Mouse (Mus musculus) ES-E14 (cell line): ENCODE results near the gene Dcun1d2. TPM values are rescaled to one million over a fixed set of nuclear protein-coding genes. Genes with fewer than 3 reads are reported as not detected.

Experiments
- DNase-seq: peaks from one replicate; pipeline ENCODE4 v3.0.0-alpha.2; 2013; ENCODE audit warnings: low read depth, low spot score
- H3K27ac ChIP-seq: 2 replicates; pipeline ENCODE4 v1.5.1; 2012; ENCODE audit warnings: low read depth, mild to moderate bottlenecking, low read length, moderate library complexity, mixed read lengths; ENCODE audit not compliant: poor library complexity, insufficient read depth, severe bottlenecking
- H3K36me3 ChIP-seq: 2 replicates; pipeline ENCODE4 v1.6.1; 2012; ENCODE audit warnings: mild to moderate bottlenecking, low read length, moderate library complexity, mixed read lengths; ENCODE audit not compliant: control insufficient read depth, poor library complexity, insufficient read depth, severe bottlenecking
- H3K4me1 ChIP-seq, 2 experiments: fragments of 150-350 bp in 1 of 2; sonication (generic) in 1 of 2; 2 replicates each; pipeline ENCODE4 v1.6.1; 2012; ENCODE audit warnings: low read length in 2 of 2, mild to moderate bottlenecking in 1 of 2, mixed read lengths in 1 of 2; ENCODE audit not compliant: control insufficient read depth in 2 of 2, insufficient read depth in 2 of 2, poor library complexity in 1 of 2
- H3K4me3 ChIP-seq, 2 experiments: fragments of 150-350 bp in 1 of 2; sonication (generic) in 1 of 2; 2 replicates each; pipeline ENCODE4 v1.5.1; 2012; ENCODE audit warnings: low read length in 2 of 2, low read depth in 1 of 2, mild to moderate bottlenecking in 1 of 2, mixed read lengths in 1 of 2; ENCODE audit not compliant: insufficient read depth in 1 of 2, poor library complexity in 1 of 2, severe bottlenecking in 1 of 2
- H3K9ac ChIP-seq: 2 replicates; pipeline ENCODE4 v1.6.1; 2012; ENCODE audit warnings: low read depth, mild to moderate bottlenecking, low read length, mixed read lengths; ENCODE audit not compliant: poor library complexity, insufficient read depth, severe bottlenecking
- H3K9me3 ChIP-seq: fragments of 150-350 bp; sonication (generic); 2 replicates; pipeline ENCODE4 v1.6.1; 2012; ENCODE audit warnings: low read depth, mild to moderate bottlenecking, low read length; ENCODE audit not compliant: control insufficient read depth, insufficient read depth
- CHD2 ChIP-seq: IDR thresholded peaks from 2 replicates; pipeline ENCODE4 v1.6.1; 2014; ENCODE audit warnings: mild to moderate bottlenecking, low read depth, low read length, inconsistent platforms
- HCFC1 ChIP-seq: IDR thresholded peaks from 2 replicates; pipeline ENCODE4 v1.6.1; 2012; ENCODE audit warnings: low read length, inconsistent platforms, borderline replicate concordance; ENCODE audit not compliant: insufficient read depth
- MAFK ChIP-seq: IDR thresholded peaks from 2 replicates; pipeline ENCODE4 v1.6.1; 2014; ENCODE audit warnings: mild to moderate bottlenecking, low read depth, low read length, inconsistent platforms; ENCODE audit not compliant: insufficient read depth
- ZC3H11A ChIP-seq: IDR thresholded peaks from 2 replicates; pipeline ENCODE4 v1.6.1; 2012; ENCODE audit warnings: low read depth, mild to moderate bottlenecking, inconsistent platforms, low read length, borderline replicate concordance
- ZNF384 ChIP-seq: IDR thresholded peaks from 2 replicates; pipeline ENCODE4 v1.6.1; 2012; ENCODE audit warnings: low read depth, low read length, inconsistent platforms
- in situ Hi-C, 2 experiments: fragments of 600-800 bp; cut with MboI; formaldehyde crosslinking; loops; one replicate each; pipeline ENCODE4 v1.15.1; 2025; ENCODE audit warnings: low sequenced_read_pairs in 2 of 2, inconsistent platforms in 1 of 2; ENCODE audit not compliant: unreplicated experiment in 2 of 2
- total RNA-seq: library from RNA; depleted of rRNA; stranded (reverse); fragments of 300-350 nt; gene quantifications from 2 replicates; pipeline ENCODE4 v1.2.3, GENCODE M21; 2012

Gene Dcun1d2
- total RNA-seq, 1 experiment: 12.3 TPM

DNA sequence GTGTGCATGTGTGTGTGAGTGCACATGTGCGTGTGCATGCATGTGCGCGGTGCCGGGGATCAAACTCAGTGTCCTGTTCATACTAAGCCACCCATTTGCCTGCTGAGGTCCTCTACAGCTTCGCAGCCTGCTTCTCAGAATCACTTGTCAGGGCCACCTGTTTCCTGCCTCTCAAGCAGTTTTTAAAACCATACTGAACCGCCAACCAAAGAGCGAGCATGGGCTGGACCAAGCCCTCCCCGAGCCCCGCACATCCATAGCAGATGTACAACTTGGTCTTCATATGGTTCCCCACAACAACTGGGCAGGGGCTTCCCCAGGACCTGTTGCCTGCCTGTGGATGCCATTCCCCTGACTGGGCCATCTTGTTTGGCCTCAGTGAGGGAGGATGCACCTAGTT, 47.9 kb downstream of the Dcun1d2 start:
- no peak for DNase-seq
- Histone ChIP-seq H3K9ac (no peak overlapping the region), H3K36me3 (no peaks in the 10 kb centered on the region), H3K27ac (no peak overlapping the region), H3K9me3 (no peaks in the 10 kb centered on the region), H3K4me1 (no peaks in the 10 kb centered on the region), H3K4me3 (no peak overlapping the region)
- TF ChIP-seq CHD2 (no peak), MAFK (no peak), ZNF384 (no peak), HCFC1 (no peak), ZC3H11A (no peak)
- in situ Hi-C loops: no loop called here

DNA sequence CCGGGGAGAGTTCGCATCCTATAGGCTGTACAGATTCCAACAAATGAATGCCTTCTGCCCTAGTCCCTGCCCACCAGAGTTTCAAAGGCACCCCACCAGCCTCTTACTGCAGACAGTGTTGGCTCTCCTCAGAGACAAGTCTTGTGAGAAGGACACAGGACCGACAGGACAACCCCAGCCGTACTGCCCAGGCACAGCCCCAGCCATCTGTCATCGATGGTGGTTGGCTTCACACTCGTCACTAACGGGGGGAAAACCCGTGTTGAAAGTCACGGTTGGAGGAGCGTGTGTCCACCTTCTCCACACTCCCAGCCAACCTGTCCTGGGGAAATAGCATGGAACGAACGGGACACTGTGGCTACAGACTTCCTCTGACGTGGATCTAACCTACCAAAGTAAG, 53.1 kb downstream of the Dcun1d2 start:
- in situ Hi-C loops: no loop called here

DNA sequence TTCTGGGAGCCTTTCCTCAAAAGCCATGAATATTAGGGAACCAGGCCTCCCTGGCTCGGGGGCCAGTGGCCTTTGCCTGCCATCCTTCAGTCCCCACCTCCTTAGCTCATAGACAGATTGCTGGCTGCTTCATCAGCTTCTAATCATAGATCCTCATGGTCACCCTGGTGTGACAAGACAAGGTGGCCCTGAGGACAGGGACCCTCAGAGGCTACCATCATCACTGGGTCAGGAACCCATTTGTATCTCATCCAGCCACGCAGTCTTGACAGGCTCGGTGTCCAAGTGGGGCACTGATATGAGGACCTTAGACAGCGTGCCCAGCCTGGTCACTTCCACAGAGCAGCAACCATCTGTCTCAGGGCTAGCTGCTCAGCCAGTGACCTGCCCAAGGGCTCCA, 57.5 kb downstream of the Dcun1d2 start:
- in situ Hi-C loops: no loop called here
- H3K4me3 ChIP-seq: no peak overlapping the region
- no peaks in the 10 kb centered on the region for H3K36me3 ChIP-seq
- no peak overlapping the region for H3K9ac ChIP-seq
- peaks cover 0 to 3% of the 10 kb centered on the region in 2 experiments; a peak in 1 of 4 replicates for H3K4me1 ChIP-seq
- no peaks in the 10 kb centered on the region for H3K9me3 ChIP-seq
- H3K27ac ChIP-seq: no peak overlapping the region
- DNase-seq: no peak
- TF ChIP-seq HCFC1 (no peak), CHD2 (no peak), MAFK (no peak), ZNF384 (no peak), ZC3H11A (no peak)

More for the DNA sequence above, 53.1 kb downstream of the Dcun1d2 start:
- no peak overlapping the region for H3K27ac ChIP-seq
- no peaks in the 10 kb centered on the region for H3K9me3 ChIP-seq
- no peaks in the 10 kb centered on the region for H3K4me1 ChIP-seq
- TF ChIP-seq CHD2 (no peak), HCFC1 (no peak), ZNF384 (no peak), ZC3H11A (no peak), MAFK (no peak)
- no peak overlapping the region for H3K9ac ChIP-seq
- no peaks in the 10 kb centered on the region for H3K36me3 ChIP-seq
- H3K4me3 ChIP-seq: no peak overlapping the region
- no peak for DNase-seq

DNA sequence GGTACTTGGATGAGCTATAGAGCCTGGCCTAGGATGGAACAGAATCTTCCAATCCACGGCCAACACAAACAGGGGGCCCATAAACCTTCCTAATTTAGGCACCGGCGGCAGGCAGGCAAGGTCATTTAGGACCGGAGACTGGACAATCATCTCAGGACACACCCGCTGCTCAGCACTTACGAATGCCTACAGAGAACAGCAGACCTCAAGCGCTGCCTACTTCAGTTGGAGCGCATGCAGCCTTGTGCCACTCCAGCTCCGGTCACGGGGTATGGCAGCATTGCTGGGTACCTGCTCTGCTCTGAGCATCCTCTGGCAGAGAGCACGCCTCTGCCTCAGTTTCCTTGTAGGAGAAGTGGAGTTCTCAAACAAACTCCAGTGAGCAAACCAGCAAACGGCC, 58.1 kb downstream of the Dcun1d2 start:
- no peaks in the 10 kb centered on the region for H3K9me3 ChIP-seq
- H3K36me3 ChIP-seq: no peaks in the 10 kb centered on the region
- DNase-seq: no peak
- H3K4me3 ChIP-seq: no peak overlapping the region
- TF ChIP-seq HCFC1 (no peak), ZNF384 (no peak), MAFK (no peak), ZC3H11A (no peak), CHD2 (no peak)
- H3K27ac ChIP-seq: no peak overlapping the region
- H3K9ac ChIP-seq: no peak overlapping the region
- in situ Hi-C loops: no loop called here
- H3K4me1 ChIP-seq: peaks cover 0 to 3% of the 10 kb centered on the region in 2 experiments; a peak in 1 of 4 replicates
